Mouse (Mus musculus): ENCODE results near the gene Cldn34d. TPM values are rescaled to one million over a fixed set of nuclear protein-coding genes. Genes with fewer than 3 reads are reported as not detected.

Gene Cldn34d
- polyA plus RNA-seq (2015; fragmentation: Nextera tagmentation; extraction: Ambion mirVana), result not detected in 2 replicates

DNA sequence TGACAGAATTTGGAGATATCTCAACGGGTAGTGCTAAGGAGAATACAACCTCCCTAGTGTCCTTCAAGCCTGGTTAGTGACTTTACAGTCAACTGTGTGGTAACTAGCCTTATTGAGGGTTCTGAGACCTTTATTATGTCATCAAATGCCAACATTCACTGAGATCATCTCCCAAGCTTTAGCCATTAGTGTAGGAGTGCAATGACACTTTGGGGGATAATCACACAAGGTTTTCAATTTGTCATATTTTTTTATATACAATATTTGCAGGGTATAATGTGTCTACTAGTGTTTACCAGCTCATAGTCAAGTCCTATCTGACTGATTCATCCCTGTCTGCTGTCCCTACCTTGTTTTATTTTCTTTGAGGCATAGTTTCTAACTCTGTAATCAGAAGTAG, at the start of gene Cldn34d:
Cldn34d (minus strand) TSS at position 101 of the 400 bp plus-strand sequence.
- H3K9ac ChIP-seq (ENCODE audit: low read length), result no peak within 1 kb of the TSS
- H3K4me1 ChIP-seq (replicated peaks; ENCODE audit: control insufficient read depth, insufficient read depth), result no peaks in the 10 kb centered on the region
- no peak within 1 kb of the TSS for H3K27ac ChIP-seq (replicated peaks)
- DNase-seq (ENCODE audit: low spot score), result no peak
- no peak within 1 kb of the TSS for H3K4me3 ChIP-seq (ENCODE audit: low read depth, low read length)
- H3K36me3 ChIP-seq (ENCODE audit: control insufficient read depth, insufficient read depth, low read length), result no peaks in the 10 kb centered on the region
- H3K9me3 ChIP-seq (ENCODE audit: control insufficient read depth, low read length), result no peaks in the 10 kb centered on the region
- no peaks in the 10 kb centered on the region for H3K27me3 ChIP-seq (ENCODE audit: control insufficient read depth, insufficient read depth, low read length)
- no peak within 1 kb of the TSS for H3K4me2 ChIP-seq (replicated peaks; ENCODE audit: low read depth)
- TF ChIP-seq CTCF (IDR thresholded peaks at IDR 0.05; ENCODE audit: low read depth), result no peak
- TF ChIP-seq EP300 (optimal IDR thresholded peaks at IDR 0.05), result no peak
- WGBS, result 67% methylated on average over 1 of the region's 1 CpGs
- no peak for ATAC-seq (ENCODE audit: low FRiP score, low TSS enrichment)

DNA sequence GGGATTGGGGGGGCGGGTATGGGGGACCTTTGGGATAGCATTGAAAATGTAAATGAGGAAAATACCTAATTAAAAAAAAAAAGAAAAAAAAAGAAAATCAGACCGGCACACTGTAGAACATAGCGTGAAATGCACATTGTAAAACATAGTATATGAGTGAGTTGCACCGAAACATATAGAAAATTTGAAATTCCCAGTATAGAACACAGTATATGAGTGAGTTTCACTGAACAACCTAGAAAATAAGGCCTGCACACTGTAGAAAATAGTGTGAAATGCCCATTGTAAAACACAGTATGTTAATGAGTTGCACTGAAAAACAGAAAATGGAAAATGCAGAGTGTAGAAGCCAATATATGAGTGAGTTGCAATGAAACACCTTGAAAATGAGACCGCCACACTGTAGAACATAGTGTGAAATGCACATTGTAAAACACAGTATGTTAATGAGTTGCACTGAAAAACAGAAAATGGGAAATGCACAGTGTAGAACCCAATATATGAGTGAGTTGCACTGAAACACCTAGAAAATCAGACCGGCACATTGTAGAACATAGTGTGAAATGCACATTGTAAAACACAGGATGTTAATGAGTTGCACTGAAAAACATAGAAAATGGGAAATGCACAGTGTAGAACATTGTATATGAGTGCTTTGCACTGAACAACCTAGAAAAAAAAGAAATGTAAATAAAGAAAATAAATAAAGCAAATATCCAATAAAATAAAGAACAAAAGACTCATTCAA, 4.1 kb downstream of the Cldn34d start:
- ATAC-seq (ENCODE audit: low FRiP score, low TSS enrichment), result peak; percentile 100
- 49% methylated on average over 5 of the region's 6 CpGs for WGBS
- no peak for TF ChIP-seq EP300 (optimal IDR thresholded peaks at IDR 0.05)
- Histone ChIP-seq H3K27ac (replicated peaks) (no peak overlapping the region), H3K36me3 (ENCODE audit: control insufficient read depth, insufficient read depth, low read length) (no peaks in the 10 kb centered on the region), H3K9me3 (ENCODE audit: control insufficient read depth, low read length) (no peaks in the 10 kb centered on the region), H3K4me3 (ENCODE audit: low read depth, low read length) (no peak overlapping the region), H3K4me1 (replicated peaks; ENCODE audit: control insufficient read depth, insufficient read depth) (no peaks in the 10 kb centered on the region), H3K4me2 (replicated peaks; ENCODE audit: low read depth) (no peak overlapping the region), H3K27me3 (ENCODE audit: control insufficient read depth, insufficient read depth, low read length) (no peaks in the 10 kb centered on the region), H3K9ac (ENCODE audit: low read length) (no peak overlapping the region)
- peak; percentile 32 for DNase-seq (ENCODE audit: low spot score)

Other genes with a start within 250 kb of the Cldn34d start
- not detected in 2 replicates for gene Cldn34b4, start 209.6 kb downstream of the Cldn34d start, polyA plus RNA-seq (2015; fragmentation: Nextera tagmentation; extraction: Ambion mirVana)

Measured in stomach, postnatal 0 days (tissue).